Mouse (Mus musculus) spleen, adult 12 weeks (tissue): ENCODE measurements around the gene Igdcc4.

Experiments
- DNase-seq: peaks from one replicate; pipeline ENCODE4 v3.0.0; 2022; ENCODE audit warnings: low spot score

The Igdcc4 gene

DNA sequence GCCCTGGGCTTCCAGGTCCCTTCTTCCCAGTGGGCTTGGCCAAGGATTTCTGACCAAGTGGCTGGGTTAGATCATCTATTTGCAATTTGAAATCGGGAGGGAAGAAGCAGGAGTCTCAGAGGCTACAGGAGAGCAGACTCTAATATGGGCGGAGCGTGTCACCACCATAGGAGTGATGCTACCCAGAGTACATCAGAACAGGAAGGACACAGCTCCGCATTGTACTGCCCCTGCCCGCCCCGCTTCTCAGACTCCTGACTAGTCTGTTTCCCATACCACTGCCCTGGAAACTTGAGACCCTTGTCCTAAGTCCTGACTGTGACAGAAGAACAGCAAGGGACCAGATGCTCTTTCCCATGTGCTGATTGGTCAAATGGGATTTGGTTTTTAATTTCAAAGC, 56.3 kb downstream of the Igdcc4 start:
- DNase-seq, result no peak

DNA sequence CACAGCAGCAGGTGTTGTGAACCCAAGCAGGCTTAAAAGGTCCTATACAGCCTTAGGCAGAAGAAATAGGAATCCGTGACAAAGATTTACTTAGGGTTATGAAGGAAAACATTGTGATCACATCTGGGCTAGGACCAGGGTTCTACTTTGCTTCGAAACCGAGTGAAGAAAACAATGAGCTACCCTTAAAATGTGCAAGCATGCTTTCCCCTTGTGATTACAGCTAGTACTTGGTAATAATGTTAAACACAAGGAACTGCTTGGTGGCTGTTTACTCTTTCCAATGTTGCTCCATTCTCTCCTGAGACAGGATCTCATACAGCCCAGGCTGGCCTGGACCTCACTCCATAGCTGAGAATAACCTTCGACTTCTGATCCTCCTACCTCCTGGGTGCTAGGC, 59.9 kb downstream of the Igdcc4 start:
- no peak for DNase-seq

DNA sequence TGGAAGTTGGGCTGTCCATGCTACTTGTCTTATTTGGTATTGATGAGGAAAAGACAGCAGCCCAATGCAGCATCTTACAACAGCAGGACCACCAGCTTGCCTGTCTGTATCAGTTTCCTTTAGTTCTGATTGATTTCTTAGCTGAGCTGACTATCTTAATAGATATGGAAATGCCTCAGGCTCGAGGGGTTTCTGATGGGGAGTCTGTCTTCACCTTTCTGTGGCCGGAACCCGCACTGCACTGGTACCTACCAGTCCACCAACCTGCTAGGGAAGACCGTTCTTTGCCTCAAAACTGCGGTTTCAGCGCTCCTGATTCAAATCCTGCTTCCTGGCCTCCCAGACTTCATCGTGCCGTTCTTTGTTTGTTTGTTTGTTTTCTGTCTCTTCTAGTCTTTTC, 60.6 kb downstream of the Igdcc4 start:
- no peak for DNase-seq

DNA sequence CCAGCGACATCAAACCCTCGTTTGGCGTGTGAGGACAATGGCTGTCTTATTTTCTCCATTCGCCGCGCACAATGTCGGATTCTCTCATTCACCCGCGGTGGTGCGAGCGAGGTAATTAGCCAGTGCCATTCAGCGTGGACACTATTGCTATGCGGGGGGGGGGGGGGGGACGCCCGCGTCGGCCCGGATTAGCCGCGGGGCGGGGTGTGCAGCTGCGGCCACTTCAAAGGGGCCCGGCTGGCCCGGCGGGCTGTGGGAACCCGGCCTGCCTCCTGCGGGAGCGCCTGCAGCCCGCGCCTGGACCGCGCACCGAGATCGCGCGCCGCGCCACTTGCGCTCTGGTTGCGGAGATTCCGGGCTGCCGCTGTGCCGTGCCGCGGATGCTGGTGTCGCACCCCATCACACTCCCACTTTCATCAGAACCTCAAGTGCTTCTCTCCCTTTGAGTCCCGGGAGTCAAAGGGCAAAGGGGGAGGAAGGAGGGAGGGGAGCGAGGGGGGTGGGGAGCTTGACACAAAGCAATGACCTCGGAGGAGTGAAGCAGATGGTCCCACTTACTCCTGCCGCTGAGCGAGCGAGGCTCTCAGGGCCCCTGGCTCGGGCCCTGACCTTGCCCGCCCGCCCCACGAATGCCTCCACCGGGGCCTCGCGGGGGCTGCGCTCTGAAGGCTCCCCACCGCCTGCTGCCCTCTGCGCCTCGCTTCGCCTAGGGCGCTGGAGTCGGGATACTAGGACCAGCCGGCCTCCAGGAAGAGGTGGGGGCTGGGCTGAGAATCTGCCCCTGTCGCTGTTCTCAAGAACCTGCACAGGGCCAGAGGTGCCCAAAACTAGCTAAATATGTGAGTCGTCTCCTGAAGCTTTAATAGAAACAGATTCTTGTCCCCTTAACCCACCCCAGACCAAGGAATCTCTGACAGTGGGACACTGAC, 61.7 kb downstream of the Igdcc4 start:
- DNase-seq, result no peak

DNA sequence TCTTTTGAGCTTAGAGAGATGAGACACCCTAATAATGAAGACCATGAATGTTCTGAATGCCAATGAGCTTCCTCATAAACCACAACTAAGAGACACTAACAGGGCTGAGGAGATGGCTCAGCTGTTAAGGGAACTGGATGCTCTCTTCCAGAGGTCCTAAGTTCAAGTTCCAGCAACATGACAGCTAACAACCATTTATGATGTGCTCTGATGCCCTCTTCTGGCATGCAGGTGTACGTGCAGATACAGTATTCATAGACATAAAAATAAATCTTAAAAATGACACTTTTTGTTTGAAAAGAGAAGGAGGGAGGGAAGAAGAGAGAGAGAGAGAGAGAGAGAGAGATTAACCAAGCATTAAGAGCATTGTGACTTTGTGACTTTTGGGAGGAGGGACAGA, 63.6 kb downstream of the Igdcc4 start:
- DNase-seq, result no peak

- no peak for DNase-seq
Observed at GRCm38 (mm10) chr9:65166386-65166785, 65.1 kb downstream of the Igdcc4 start.

GRCm38 (mm10) chr9:65168534-65168933, 67.2 kb downstream of the Igdcc4 start:
- no peak for DNase-seq

DNA sequence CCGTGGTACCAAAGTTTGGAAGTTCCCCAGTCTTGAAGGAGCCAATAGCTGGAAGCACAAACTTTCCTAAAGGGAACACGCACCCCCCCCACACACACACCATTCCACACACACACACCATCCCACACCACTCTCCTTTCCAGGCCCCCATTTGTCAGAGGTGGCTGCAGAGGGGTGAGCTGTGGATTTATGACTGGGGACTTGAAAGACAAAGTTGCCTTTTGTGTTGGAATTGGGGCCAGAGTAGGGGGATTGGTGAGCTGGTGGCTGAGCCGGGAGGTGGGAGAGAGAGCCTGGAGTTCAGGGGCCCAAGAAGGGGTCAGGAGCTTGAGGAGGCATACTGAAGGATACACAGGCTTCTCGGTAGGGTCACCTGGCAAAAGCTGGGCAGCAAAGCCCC, 67.7 kb downstream of the Igdcc4 start:
- DNase-seq, result no peak

DNA sequence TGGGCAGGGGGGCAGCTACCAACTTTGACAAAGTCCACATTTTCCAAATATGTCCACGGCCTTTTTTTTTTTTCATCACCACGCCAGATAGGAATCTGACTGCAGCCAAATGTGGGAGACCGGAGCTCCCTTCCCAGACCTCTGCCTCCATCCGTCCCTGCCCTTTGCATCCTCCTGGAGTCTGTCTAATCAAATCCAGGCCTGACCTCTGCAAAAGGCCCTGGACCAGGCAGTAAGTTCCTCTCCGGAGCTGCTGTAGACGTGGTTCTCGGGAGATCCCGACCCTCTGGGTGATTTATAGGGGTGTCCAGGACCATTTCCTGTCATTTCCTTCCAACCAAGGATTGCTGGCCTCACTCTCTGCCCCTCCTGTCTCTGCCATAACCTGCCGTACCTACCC, 71.4 kb downstream of the Igdcc4 start:
- no peak for DNase-seq

GRCm38 (mm10) chr9:65175234-65175938, 74.1 kb downstream of the Igdcc4 start:
- DNase-seq, result no peak

DNA sequence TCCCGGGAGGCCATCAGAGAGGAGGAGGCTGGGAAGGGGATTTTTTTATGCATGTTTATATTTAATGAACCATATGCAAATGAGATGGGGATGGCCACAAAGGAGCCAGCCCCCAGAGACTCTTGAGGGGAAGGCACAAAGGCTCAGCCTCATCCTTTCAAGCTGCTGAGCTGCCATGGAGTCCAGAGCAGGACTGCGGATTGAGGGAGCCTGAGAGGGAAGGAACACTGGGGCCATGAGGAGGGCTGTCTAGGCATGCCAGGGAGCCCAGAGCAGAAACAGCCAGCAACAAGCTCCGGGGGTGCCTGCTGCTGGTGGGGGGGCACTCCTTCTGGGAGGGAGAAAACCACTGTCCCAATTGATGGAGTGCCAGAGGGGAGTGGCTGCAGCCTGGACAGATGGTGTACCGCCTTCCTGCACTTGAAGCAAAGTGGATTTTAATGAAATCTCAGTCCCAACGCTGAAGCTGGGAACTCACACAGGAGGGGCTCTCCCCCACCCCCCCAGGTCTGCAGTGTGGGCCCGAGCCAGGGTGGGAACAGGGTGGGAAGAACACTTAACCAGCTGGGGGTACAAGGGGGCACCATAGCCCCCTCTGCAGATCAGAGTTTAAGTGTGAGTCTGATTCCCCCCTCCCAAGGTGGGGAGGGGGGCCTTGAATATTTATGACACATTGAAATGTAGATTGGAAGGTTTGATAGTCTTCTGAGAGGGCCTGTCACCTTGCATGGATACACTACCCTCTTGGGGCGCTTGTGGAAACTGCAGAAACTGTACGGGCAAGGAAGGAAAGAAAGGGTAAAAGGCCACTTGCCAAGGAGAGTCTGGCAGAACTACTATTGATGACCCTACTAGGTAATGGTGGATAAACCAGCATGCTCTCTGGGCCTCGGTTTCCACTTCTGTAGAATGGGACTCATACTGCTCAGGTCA, 74.9 kb downstream of the Igdcc4 start:
- DNase-seq, result no peak

DNA sequence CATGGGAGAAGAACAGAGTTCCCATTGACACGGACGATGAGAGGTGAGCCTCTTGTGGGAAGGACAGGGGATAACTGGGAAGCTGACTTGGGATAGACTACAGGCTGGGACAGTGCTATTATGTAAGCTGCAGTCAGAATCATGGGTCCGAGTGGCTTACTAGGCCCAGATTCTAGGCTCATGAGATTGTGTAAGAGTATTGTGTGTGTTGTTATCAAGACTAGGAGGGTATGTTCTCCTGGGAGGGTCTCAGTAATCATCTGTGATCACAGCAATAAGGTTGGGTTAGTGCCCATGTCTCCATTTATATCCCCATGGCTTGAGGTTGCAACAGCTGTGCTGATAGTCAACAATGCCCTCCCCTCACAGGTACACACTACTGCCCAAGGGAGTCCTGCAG, 76.2 kb downstream of the Igdcc4 start:
- DNase-seq, result no peak

DNA sequence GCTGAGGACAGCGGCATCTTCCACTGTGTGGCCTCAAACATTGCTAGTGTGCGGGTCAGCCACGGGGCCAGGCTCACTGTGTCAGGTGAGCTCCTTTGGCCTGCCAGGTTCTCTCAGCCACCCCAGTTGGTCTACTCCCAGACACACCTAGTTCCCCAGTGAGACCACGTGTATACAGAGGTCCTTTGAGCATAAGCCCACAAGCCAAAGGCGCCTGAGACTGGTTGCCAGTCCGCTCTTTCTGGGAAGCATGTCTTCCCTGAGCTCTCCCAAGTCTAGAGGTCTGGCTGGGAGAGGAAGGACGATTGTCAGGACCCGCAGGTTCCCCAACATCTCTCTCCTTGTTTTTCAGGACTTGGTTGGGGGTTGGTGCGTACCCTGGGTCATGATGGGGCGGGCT, 76.6 kb downstream of the Igdcc4 start:
- no peak for DNase-seq

- no peak for DNase-seq
Observed at GRCm38 (mm10) chr9:65178336-65179213, 77.3 kb downstream of the Igdcc4 start.

DNA sequence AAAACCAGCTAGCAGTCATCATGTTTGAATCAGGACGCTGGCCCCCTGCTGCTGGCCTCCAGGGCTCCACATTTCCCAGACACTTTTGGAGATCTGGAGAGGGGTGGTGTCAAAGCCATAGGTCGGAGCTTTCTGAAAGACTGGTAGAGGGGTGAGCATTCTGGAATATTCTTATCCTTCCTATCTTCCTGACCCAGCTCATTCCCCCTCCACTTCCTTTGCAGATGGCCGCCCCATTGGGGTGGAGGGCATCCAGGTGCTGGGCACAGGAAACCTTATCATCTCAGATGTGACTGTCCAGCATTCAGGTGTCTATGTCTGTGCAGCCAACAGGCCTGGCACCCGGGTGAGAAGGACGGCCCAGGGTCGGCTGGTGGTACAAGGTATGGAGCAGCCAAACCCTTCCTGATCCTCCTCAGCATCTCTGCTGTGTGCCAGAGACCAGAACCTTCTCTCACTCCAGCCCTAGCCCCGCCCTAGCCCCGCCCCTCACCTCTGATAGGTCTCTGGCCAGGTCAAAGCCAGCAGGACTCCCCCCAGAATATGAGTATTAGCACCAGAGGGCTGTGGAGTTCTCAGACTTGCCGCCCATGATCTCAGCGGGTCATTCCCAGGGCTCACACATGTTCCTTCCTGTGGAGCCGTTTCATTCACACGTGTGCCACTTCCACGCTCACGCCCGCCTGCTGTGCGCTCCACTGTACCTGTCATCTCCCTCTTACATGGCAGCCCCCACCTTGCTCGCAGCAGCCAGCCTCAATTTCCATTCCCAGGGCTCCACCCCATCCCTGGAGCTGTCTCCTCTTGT, 78.7 kb downstream of the Igdcc4 start:
- no peak for DNase-seq
